Mouse (Mus musculus) brain, embryonic 14.5 days (tissue): ENCODE measurements around the gene Prkab2.

Experiments used
- CTCF ChIP-seq: fragments of 200-500 bp; IDR thresholded peaks from 2 replicates; pipeline ENCODE4 v1.5.1; 2012; ENCODE audit warnings: inconsistent platforms, mild to moderate bottlenecking, moderate library complexity, borderline replicate concordance; ENCODE audit not compliant: insufficient read depth, insufficient read length; ENCODE audit errors: extremely low read depth
- POLR2A ChIP-seq: fragments of 200-500 bp; IDR thresholded peaks from 2 replicates; pipeline ENCODE4 v1.6.1; 2012; ENCODE audit warnings: mild to moderate bottlenecking, inconsistent platforms, borderline replicate concordance; ENCODE audit not compliant: poor library complexity, insufficient read depth, insufficient read length, severe bottlenecking; ENCODE audit errors: extremely low read depth

GRCm38 (mm10) chr3:97617899-97618298, 40.1 kb upstream of the Prkab2 start:
- TF ChIP-seq CTCF: no peak
- no peak for TF ChIP-seq POLR2A
